Mouse (Mus musculus) olfactory bulb, adult 2 months (tissue): ENCODE measurements around the gene Rapgef2.

Source experiments
- CTCF ChIP-seq: fragments of 200-500 bp; IDR thresholded peaks from 2 replicates; pipeline ENCODE4 v1.5.1; 2012; ENCODE audit warnings: low read depth, mild to moderate bottlenecking, low read length, moderate library complexity; ENCODE audit not compliant: insufficient read depth
- POLR2A ChIP-seq: fragments of 200-500 bp; IDR thresholded peaks from 2 replicates; pipeline ENCODE4 v1.6.1; 2012; ENCODE audit warnings: mild to moderate bottlenecking, low read depth, low read length, moderate library complexity; ENCODE audit not compliant: insufficient read depth

DNA sequence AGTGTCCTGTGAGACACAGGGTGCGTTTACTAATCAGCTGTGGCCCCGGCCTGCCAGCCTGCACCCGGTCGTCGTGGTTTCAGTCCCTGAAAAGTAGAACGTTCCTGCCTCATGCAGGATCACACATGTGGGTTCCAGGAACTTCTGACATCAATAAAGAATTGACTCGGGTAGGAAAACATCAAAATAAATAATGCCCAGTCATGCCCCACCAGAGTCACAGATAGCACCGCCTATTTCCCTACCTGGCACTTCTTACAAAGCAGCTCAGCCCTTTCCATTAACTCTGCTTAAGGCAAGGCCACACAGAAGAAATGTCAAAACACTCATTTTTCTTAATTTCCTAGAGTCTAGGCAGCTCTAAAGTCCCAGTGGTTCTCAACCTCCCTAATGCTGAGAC lies 44.0 kb downstream of the Rapgef2 start:
- TF ChIP-seq CTCF (no peak), POLR2A (no peak)
